Mouse (Mus musculus): Measurements from ENCODE around the gene Osbpl2.

Gene Osbpl2

GRCm38 (mm10) chr2:180165855-180166254 lies 46.7 kb downstream of the Osbpl2 start:
- DNase-seq: no peak

GRCm38 (mm10) chr2:180166869-180167268 lies 47.8 kb downstream of the Osbpl2 start:
- DNase-seq: no peak

GRCm38 (mm10) chr2:180170151-180170805 lies 51.2 kb downstream of the Osbpl2 start:
- no peak for DNase-seq

- peak; percentile 98 for DNase-seq
These were observed 51.9 kb downstream of the Osbpl2 start, which contains the start of gene Adrm1 for GRCm38 (mm10) chr2:180170806-180171521. Gene Adrm1, plus strand, starts transcription at chr2:180171485.

- no peak for DNase-seq
These were observed 52.5 kb downstream of the Osbpl2 start for GRCm38 (mm10) chr2:180171522-180172070.

- peak; percentile 68 for DNase-seq
These were observed 53.0 kb downstream of the Osbpl2 start for GRCm38 (mm10) chr2:180172152-180172551.

GRCm38 (mm10) chr2:180173163-180173562 lies 54.1 kb downstream of the Osbpl2 start:
- no peak for DNase-seq

- peak; percentile 42 for DNase-seq
These were observed 54.6 kb downstream of the Osbpl2 start for GRCm38 (mm10) chr2:180173711-180174110.

- DNase-seq: no peak
These were observed 55.0 kb downstream of the Osbpl2 start for GRCm38 (mm10) chr2:180174121-180174520.

- DNase-seq: no peak
These were observed 56.6 kb downstream of the Osbpl2 start for GRCm38 (mm10) chr2:180175725-180176124.

GRCm38 (mm10) chr2:180181542-180181941 lies 62.4 kb downstream of the Osbpl2 start:
- DNase-seq: no peak

GRCm38 (mm10) chr2:180184011-180184751 lies 65.1 kb downstream of the Osbpl2 start:
- no peak for DNase-seq

- no peak for DNase-seq
These were observed 65.6 kb downstream of the Osbpl2 start for GRCm38 (mm10) chr2:180184752-180185109.

- DNase-seq: no peak
These were observed 66.6 kb downstream of the Osbpl2 start for GRCm38 (mm10) chr2:180185686-180186085.

- no peak for DNase-seq
These were observed 68.3 kb downstream of the Osbpl2 start for GRCm38 (mm10) chr2:180187362-180187761.

- no peak for DNase-seq
These were observed 77.7 kb downstream of the Osbpl2 start for GRCm38 (mm10) chr2:180196610-180197322.

- no peak for DNase-seq
These were observed 78.4 kb downstream of the Osbpl2 start for GRCm38 (mm10) chr2:180197323-180198037.

GRCm38 (mm10) chr2:180198782-180199181 lies 79.7 kb downstream of the Osbpl2 start:
- no peak for DNase-seq

GRCm38 (mm10) chr2:180200681-180201080 lies 81.6 kb downstream of the Osbpl2 start:
- DNase-seq: no peak

GRCm38 (mm10) chr2:180201303-180201702 lies 82.2 kb downstream of the Osbpl2 start:
- DNase-seq: no peak

GRCm38 (mm10) chr2:180202263-180202662 lies 83.2 kb downstream of the Osbpl2 start:
- no peak for DNase-seq

- no peak for DNase-seq
These were observed 83.7 kb downstream of the Osbpl2 start for GRCm38 (mm10) chr2:180202805-180203204.

Measured in cerebellum, adult 9-10 months (tissue).